Mouse (Mus musculus): ENCODE results near the gene St6galnac1. TPM values are rescaled to one million over a fixed set of nuclear protein-coding genes. Genes with fewer than 3 reads are reported as not detected.

The St6galnac1 gene
- polyA plus RNA-seq, 1 experiment from 2014 or later = not detected

Other genes with a start within 250 kb of the St6galnac1 start
- 4.0 and 4.6 TPM in 2 replicates for gene Sphk1, start 244.6 kb downstream of the St6galnac1 start, polyA plus RNA-seq (2016; fragmentation: Nextera tagmentation; extraction: Ambion mirVana)
- gene Ube2o, start 194.1 kb downstream of the St6galnac1 start, polyA plus RNA-seq (2016; fragmentation: Nextera tagmentation; extraction: Ambion mirVana) = 9.2 and 10.5 TPM in 2 replicates
- not detected in 2 replicates for gene Aanat, start 189.1 kb downstream of the St6galnac1 start, polyA plus RNA-seq (2016; fragmentation: Nextera tagmentation; extraction: Ambion mirVana)
- gene Rhbdf2, start 148.5 kb downstream of the St6galnac1 start, polyA plus RNA-seq (2016; fragmentation: Nextera tagmentation; extraction: Ambion mirVana) = 3.5 and 4.0 TPM in 2 replicates
- gene Prcd, start 122.0 kb downstream of the St6galnac1 start, polyA plus RNA-seq (2016; fragmentation: Nextera tagmentation; extraction: Ambion mirVana) = 0.62 and 1.1 TPM in 2 replicates
- 2.5 and 2.9 TPM in 2 replicates for gene Cygb, start 121.2 kb downstream of the St6galnac1 start, polyA plus RNA-seq (2016; fragmentation: Nextera tagmentation; extraction: Ambion mirVana)
- 16.5 and 18.2 TPM in 2 replicates for gene Mxra7, start 52.5 kb upstream of the St6galnac1 start, polyA plus RNA-seq (2016; fragmentation: Nextera tagmentation; extraction: Ambion mirVana)
- 64.3 and 66.5 TPM in 2 replicates for gene Mettl23, start 67.8 kb upstream of the St6galnac1 start, polyA plus RNA-seq (2016; fragmentation: Nextera tagmentation; extraction: Ambion mirVana)
- gene Jmjd6, start 67.9 kb upstream of the St6galnac1 start, polyA plus RNA-seq (2016; fragmentation: Nextera tagmentation; extraction: Ambion mirVana) = 91.1 and 106 TPM in 2 replicates
- gene Mfsd11, start 76.9 kb upstream of the St6galnac1 start, polyA plus RNA-seq (2016; fragmentation: Nextera tagmentation; extraction: Ambion mirVana) = 18.9 and 24.7 TPM in 2 replicates
- gene Srsf2, start 77.6 kb upstream of the St6galnac1 start, polyA plus RNA-seq (2016; fragmentation: Nextera tagmentation; extraction: Ambion mirVana) = 901 and 914 TPM in 2 replicates
- gene Mgat5b, start 143.4 kb upstream of the St6galnac1 start, polyA plus RNA-seq (2016; fragmentation: Nextera tagmentation; extraction: Ambion mirVana) = 3.3 and 3.7 TPM in 2 replicates

All from forebrain, embryonic 10.5 days (tissue).